Mouse (Mus musculus) adipose tissue, adult 10 weeks (tissue): ENCODE data around the gene Nkx1-1. TPM values are rescaled to one million over a fixed set of nuclear protein-coding genes. Genes with fewer than 3 reads are reported as not detected.

Experiments used
- polyA plus RNA-seq: library from polyadenylated mRNA; stranded (reverse); fragments of 350-450 nt; fragmentation: Illumina TruSeq; extraction: RNeasy Lipid Tissue Mini Kit (QIAGEN cat#74804); gene quantifications from one replicate; pipeline ENCODE4 v1.2.3, GENCODE M21; 2014; ENCODE audit warnings: low read depth, low replicate concordance

Gene Nkx1-1
- polyA plus RNA-seq, result not detected

DNA sequence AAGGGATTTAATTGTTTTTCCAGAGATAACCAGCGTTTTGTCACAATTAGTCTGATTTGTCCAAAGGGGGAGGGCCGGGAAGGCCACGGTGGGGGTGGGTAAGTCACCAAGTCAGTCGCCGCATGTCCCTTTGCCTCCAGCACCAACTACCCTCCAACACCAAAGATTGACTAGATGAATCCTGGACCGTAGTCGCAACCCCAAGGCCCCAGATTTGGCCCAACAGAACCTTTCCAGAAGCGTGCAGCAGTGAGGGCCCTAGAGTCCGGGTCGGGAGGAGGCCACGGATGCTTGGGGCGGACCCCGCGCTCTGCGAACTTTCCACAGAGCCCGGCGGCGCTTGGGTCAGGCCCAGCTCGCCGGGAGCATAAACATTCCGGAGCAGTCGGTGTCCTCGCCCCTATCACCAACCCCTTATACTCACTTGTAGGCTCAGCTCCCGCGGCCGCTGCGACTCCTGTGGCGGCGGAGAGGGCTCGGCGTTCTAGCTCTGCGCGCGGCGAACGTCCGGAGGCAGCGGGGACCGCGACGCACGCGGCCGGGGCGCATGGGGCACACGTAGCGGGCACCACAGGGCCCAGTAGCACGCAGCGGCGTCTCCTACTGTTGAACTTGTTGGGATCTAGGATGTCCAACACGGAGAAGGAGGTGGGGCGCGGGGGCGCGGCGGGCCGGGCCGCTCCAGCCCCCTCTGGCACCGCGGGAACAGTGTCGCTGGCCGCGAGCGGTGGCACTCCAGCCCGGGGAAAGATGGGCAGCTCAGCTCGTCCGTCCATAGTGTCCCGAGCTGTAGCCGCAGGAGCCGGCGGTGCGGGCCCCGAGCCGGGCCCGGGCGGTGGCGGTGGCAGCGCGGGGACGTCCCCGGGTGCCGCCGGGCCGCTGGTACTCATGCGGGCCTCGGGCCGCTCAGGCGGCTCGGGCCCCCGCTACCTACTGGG, at the start of gene Nkx1-1:
Nkx1-1 (minus strand) TSS at position 776 of the 938 bp plus-strand sequence.

Other genes starting within 250 kb of the Nkx1-1 start
- gene Spon2, start 215.5 kb downstream of the Nkx1-1 start, polyA plus RNA-seq, result 9.3 TPM
- gene Ctbp1, start 159.0 kb downstream of the Nkx1-1 start, polyA plus RNA-seq, result 115 TPM
- 78.6 TPM for gene Maea, start 98.5 kb downstream of the Nkx1-1 start, polyA plus RNA-seq
- gene Uvssa, start 55.4 kb downstream of the Nkx1-1 start, polyA plus RNA-seq, result 11.2 TPM
- 22.2 TPM for gene Fam53a, start 195.7 kb upstream of the Nkx1-1 start, polyA plus RNA-seq
- 2.2 TPM for gene Gm9903, start 195.9 kb upstream of the Nkx1-1 start, polyA plus RNA-seq
- gene Slbp, start 218.6 kb upstream of the Nkx1-1 start, polyA plus RNA-seq, result 30.3 TPM
- gene Tacc3, start 224.2 kb upstream of the Nkx1-1 start, polyA plus RNA-seq, result 8.8 TPM
- 23.4 TPM for gene Tmem129, start 224.4 kb upstream of the Nkx1-1 start, polyA plus RNA-seq